Mouse (Mus musculus): ENCODE measurements around the gene Adgra1. TPM values are rescaled to one million over a fixed set of nuclear protein-coding genes. Genes with fewer than 3 reads are reported as not detected.

The Adgra1 gene
- polyA plus RNA-seq, 1 experiment from 2014 or later = 2.5 TPM

DNA sequence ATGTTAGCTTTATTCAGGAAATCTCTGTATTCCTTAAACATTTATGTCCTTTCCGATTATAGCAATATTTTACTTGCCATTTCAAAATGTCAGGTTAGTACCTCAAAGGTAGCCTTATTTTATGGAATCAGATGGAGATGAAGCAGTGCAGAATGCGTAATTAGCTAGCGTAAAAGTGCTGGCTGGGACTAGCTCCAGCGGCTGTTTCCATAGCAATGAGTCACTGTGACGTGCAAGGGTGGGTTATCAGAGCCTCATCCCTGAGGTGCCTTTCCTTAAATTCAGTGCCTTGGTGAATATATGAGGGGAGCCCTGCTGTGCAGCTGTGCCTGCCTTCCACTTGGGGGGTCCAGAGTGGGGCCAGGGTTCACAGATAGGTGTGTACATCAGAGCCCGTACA, 17.1 kb downstream of the Adgra1 start:
- Histone ChIP-seq H3K27ac (no peak overlapping the region), H3K27me3 (no peaks in the 10 kb centered on the region), H3K36me3 (no peaks in the 10 kb centered on the region), H3K4me3 (replicated peaks) (no peak overlapping the region), H3K4me1 (no peaks in the 10 kb centered on the region), H3K9me3 (replicated peaks) (no peaks in the 10 kb centered on the region), H3K4me2 (no peak overlapping the region), H3K9ac (no peak overlapping the region)
- ATAC-seq (replicated peaks; ENCODE audit: low FRiP score) = no peak
- WGBS = 58% methylated on average over 6 of the region's 6 CpGs

DNA sequence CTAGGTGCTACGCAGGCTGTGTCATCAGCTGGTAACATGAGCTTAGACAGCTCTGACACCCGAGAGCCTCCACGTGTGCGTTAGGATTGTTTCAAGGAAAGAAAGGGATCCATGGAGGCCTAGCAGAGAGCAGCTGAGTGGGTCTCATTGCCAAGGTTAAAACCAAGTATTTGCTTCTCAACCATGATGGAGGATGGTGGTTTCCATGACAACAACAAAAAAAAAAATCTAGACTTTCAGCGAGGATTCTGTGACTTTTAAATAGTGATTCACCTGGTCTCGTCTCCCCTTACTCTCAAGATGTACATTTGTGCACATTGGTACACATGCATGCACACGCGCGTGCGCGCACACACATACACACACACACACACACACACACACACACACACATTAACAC, 21.3 kb downstream of the Adgra1 start:
- H3K4me3 ChIP-seq (replicated peaks) = no peak overlapping the region
- H3K27ac ChIP-seq = no peak overlapping the region
- H3K9ac ChIP-seq = no peak overlapping the region
- no peak for ATAC-seq (replicated peaks; ENCODE audit: low FRiP score)
- H3K9me3 ChIP-seq (replicated peaks) = no peaks in the 10 kb centered on the region
- H3K27me3 ChIP-seq = no peaks in the 10 kb centered on the region
- no peak overlapping the region for H3K4me2 ChIP-seq
- H3K36me3 ChIP-seq = no peaks in the 10 kb centered on the region
- 73% methylated on average over 11 of the region's 11 CpGs for WGBS
- no peaks in the 10 kb centered on the region for H3K4me1 ChIP-seq

- Histone ChIP-seq H3K27me3 (no peaks in the 10 kb centered on the region), H3K9me3 (replicated peaks) (no peaks in the 10 kb centered on the region), H3K4me3 (replicated peaks) (no peak overlapping the region), H3K4me2 (no peak overlapping the region), H3K4me1 (no peaks in the 10 kb centered on the region), H3K9ac (no peak overlapping the region), H3K36me3 (no peaks in the 10 kb centered on the region), H3K27ac (no peak overlapping the region)
- ATAC-seq (replicated peaks; ENCODE audit: low FRiP score) = no peak
- 31% methylated on average over 3 of the region's 3 CpGs for WGBS
These were observed 27.4 kb downstream of the Adgra1 start for GRCm38 (mm10) chr7:139861411-139861810.

DNA sequence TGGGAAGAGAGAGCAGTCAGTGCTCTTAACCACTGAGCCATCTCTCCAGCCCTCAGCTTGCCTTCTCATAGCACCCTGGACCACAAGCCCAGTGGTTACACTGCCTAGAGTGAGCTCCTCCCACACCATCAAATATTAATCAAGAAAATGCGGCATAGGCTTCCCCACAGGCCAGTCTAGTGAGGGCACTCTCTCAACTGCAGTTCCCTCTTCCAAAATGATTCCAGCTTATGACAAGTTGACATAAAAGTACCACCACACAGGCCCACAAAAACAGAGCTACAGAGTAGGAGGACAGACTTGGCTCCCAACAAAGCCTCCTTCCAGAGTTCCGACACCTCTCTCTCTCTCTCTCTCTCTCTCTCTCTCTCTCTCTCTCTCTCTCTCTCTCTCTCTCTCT, 29.1 kb downstream of the Adgra1 start:
- H3K27me3 ChIP-seq = no peaks in the 10 kb centered on the region
- H3K9ac ChIP-seq = no peak overlapping the region
- 80% methylated on average over 2 of the region's 2 CpGs for WGBS
- no peak overlapping the region for H3K4me3 ChIP-seq (replicated peaks)
- H3K36me3 ChIP-seq = no peaks in the 10 kb centered on the region
- no peaks in the 10 kb centered on the region for H3K4me1 ChIP-seq
- H3K9me3 ChIP-seq (replicated peaks) = no peaks in the 10 kb centered on the region
- no peak overlapping the region for H3K4me2 ChIP-seq
- H3K27ac ChIP-seq = no peak overlapping the region
- no peak for ATAC-seq (replicated peaks; ENCODE audit: low FRiP score)

DNA sequence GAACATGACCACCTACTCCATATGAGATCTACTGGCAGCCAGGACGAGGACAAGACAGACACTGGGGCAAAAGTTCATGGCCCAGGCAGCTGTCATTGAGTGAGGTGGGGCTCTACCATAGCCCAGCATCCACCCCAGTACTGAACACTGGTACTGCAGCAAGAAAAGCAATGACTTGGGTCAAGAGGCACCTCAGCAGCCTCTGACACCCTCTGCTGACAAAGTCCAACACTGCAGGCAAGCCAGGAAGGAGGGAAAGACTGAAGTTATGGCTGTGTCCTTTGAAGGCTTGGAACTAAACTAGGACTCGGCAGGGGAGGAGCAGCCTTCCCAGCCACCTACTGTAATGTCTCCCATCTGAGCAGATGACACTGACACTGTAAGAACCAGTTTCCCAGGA, 30.3 kb downstream of the Adgra1 start:
- no peak for ATAC-seq (replicated peaks; ENCODE audit: low FRiP score)
- Histone ChIP-seq H3K4me2 (no peak overlapping the region), H3K27me3 (no peaks in the 10 kb centered on the region; the same call in 1 of the 2 replicates), H3K9ac (no peak overlapping the region), H3K27ac (no peak overlapping the region), H3K9me3 (replicated peaks) (no peaks in the 10 kb centered on the region), H3K4me1 (no peaks in the 10 kb centered on the region), H3K36me3 (no peaks in the 10 kb centered on the region), H3K4me3 (replicated peaks) (no peak overlapping the region)
- WGBS = 47% methylated on average over 2 of the region's 2 CpGs

- 53% methylated on average over 1 of the region's 1 CpGs for WGBS
- H3K27ac ChIP-seq = no peak overlapping the region
- H3K4me1 ChIP-seq = no peaks in the 10 kb centered on the region
- ATAC-seq (replicated peaks; ENCODE audit: low FRiP score) = no peak
- no peaks in the 10 kb centered on the region for H3K36me3 ChIP-seq
- no peaks in the 10 kb centered on the region; the same call in 1 of the 2 replicates for H3K27me3 ChIP-seq
- H3K9me3 ChIP-seq (replicated peaks) = no peaks in the 10 kb centered on the region
- no peak overlapping the region for H3K4me2 ChIP-seq
- no peak overlapping the region for H3K4me3 ChIP-seq (replicated peaks)
- no peak overlapping the region for H3K9ac ChIP-seq
These were observed 30.9 kb downstream of the Adgra1 start for GRCm38 (mm10) chr7:139864871-139865270.

GRCm38 (mm10) chr7:139871014-139871413, 37.0 kb downstream of the Adgra1 start:
- H3K4me3 ChIP-seq (replicated peaks) = no peak overlapping the region
- H3K4me1 ChIP-seq = no peaks in the 10 kb centered on the region
- WGBS = 85% methylated on average over 5 of the region's 5 CpGs
- ATAC-seq (replicated peaks; ENCODE audit: low FRiP score) = no peak
- no peak overlapping the region for H3K4me2 ChIP-seq
- H3K9me3 ChIP-seq (replicated peaks) = no peaks in the 10 kb centered on the region
- H3K27ac ChIP-seq = no peak overlapping the region
- H3K36me3 ChIP-seq = no peaks in the 10 kb centered on the region
- H3K9ac ChIP-seq = no peak overlapping the region
- no peaks in the 10 kb centered on the region; the same call in 1 of the 2 replicates for H3K27me3 ChIP-seq

DNA sequence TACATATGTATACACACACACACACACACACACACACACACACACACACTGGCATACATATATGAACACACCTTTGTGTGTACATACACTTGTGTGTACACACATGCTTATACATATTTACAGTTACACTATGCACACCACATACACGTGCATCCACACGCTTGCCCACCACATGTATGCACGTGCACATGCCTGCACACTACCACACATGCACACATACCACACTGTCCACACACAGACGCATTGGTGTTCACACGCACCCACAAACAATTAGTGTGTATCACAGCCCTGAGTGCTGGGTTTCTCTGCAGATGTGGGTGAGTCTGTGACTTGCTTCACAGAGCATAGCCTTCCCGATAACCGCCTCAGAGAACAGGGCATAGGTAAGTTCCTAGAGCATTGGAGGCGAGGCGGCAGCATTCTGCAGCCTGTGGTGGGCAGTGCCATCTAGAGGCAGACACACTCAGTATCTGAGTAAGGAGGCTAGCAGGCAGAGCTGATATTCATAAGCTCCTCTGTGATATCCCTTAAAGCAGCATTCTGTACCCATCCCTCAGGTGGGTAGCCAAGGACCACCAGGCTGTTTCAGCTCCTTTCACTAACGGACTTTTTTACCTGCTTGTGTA, 43.3 kb downstream of the Adgra1 start:
- Histone ChIP-seq H3K4me3 (replicated peaks) (no peak overlapping the region), H3K36me3 (no peaks in the 10 kb centered on the region), H3K4me2 (no peak overlapping the region), H3K27me3 (no peaks in the 10 kb centered on the region), H3K9me3 (replicated peaks) (no peaks in the 10 kb centered on the region), H3K27ac (no peak overlapping the region), H3K4me1 (no peaks in the 10 kb centered on the region), H3K9ac (no peak overlapping the region)
- 65% methylated on average over 10 of the region's 10 CpGs for WGBS
- no peak for ATAC-seq (replicated peaks; ENCODE audit: low FRiP score)

- no peak overlapping the region for H3K4me2 ChIP-seq
- no peak overlapping the region for H3K27ac ChIP-seq
- H3K9me3 ChIP-seq (replicated peaks) = no peaks in the 10 kb centered on the region
- 85% methylated on average over 5 of the region's 5 CpGs for WGBS
- H3K4me1 ChIP-seq = no peaks in the 10 kb centered on the region
- H3K36me3 ChIP-seq = no peaks in the 10 kb centered on the region
- H3K9ac ChIP-seq = no peak overlapping the region
- no peak overlapping the region for H3K4me3 ChIP-seq (replicated peaks)
- H3K27me3 ChIP-seq = no peaks in the 10 kb centered on the region
- ATAC-seq (replicated peaks; ENCODE audit: low FRiP score) = no peak
These were observed 44.1 kb downstream of the Adgra1 start for GRCm38 (mm10) chr7:139878122-139878521.

DNA sequence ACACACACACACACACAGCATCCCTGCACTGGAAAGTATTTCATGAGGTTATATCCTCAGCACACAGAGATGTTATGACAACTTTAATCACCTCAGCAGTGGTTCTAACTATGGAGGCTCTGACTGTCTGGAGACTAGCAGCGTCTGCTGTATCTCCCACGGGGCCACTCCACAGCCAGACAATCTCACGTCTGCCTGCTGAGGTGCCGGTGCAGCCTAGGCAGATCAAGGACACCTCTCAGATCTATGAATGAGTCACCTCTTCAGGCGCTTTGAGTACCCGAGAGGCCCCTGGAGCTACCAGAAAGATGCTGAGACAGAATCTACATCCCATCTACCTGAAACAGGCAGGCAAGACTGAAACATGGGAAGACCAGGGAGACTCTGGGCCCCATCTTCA, 44.6 kb downstream of the Adgra1 start:
- H3K9me3 ChIP-seq (replicated peaks) = no peaks in the 10 kb centered on the region
- H3K36me3 ChIP-seq = no peaks in the 10 kb centered on the region
- no peaks in the 10 kb centered on the region for H3K27me3 ChIP-seq
- WGBS = 60% methylated on average over 6 of the region's 6 CpGs
- no peak for ATAC-seq (replicated peaks; ENCODE audit: low FRiP score)
- no peak overlapping the region for H3K4me3 ChIP-seq (replicated peaks)
- H3K4me2 ChIP-seq = no peak overlapping the region
- H3K9ac ChIP-seq = no peak overlapping the region
- no peak overlapping the region for H3K27ac ChIP-seq
- H3K4me1 ChIP-seq = no peaks in the 10 kb centered on the region

- H3K9me3 ChIP-seq (replicated peaks) = no peaks in the 10 kb centered on the region
- H3K4me3 ChIP-seq (replicated peaks) = no peak overlapping the region
- H3K36me3 ChIP-seq = no peaks in the 10 kb centered on the region
- no peak overlapping the region for H3K27ac ChIP-seq
- no peak overlapping the region for H3K9ac ChIP-seq
- H3K4me2 ChIP-seq = no peak overlapping the region
- no peak for ATAC-seq (replicated peaks; ENCODE audit: low FRiP score)
- H3K4me1 ChIP-seq = no peaks in the 10 kb centered on the region
- WGBS = 87% methylated on average over 4 of the region's 4 CpGs
- no peaks in the 10 kb centered on the region for H3K27me3 ChIP-seq
These were observed 49.6 kb downstream of the Adgra1 start for GRCm38 (mm10) chr7:139883545-139883944.

DNA sequence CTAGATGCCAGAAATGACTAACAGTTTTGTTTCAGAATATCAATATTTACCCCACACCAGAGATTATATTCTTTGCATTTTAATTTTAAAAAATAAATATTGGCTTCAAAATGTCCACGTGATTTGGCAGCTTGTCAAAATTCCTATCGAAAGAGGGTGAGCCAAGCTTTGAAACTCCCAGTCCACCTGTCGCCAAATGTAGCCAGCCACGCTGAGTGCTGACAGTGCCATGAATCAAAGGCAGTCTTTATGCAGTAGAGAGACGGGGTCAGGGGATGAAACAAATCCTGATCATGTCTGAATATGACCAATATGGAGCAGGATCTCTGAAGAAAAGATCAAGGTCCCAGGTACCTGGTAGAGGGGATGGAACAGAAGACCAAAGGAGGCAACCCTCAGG, 57.8 kb downstream of the Adgra1 start:
- 71% methylated on average over 5 of the region's 5 CpGs for WGBS

More for the DNA sequence above, 57.8 kb downstream of the Adgra1 start:
- no peak for ATAC-seq (replicated peaks; ENCODE audit: low FRiP score)
- no peaks in the 10 kb centered on the region for H3K9me3 ChIP-seq (replicated peaks)
- H3K4me3 ChIP-seq (replicated peaks) = no peak overlapping the region
- no peak overlapping the region for H3K27ac ChIP-seq
- H3K36me3 ChIP-seq = no peaks in the 10 kb centered on the region
- H3K4me2 ChIP-seq = no peak overlapping the region
- peaks cover 10% of the 10 kb centered on the region for H3K4me1 ChIP-seq
- peaks cover 42% of the 10 kb centered on the region for H3K27me3 ChIP-seq
- no peak overlapping the region for H3K9ac ChIP-seq
